Mouse (Mus musculus) CD4-positive naive resting alpha-beta T cell, adult 57 days (primary cell): ENCODE data around the gene Pgm2. TPM values are rescaled to one million over a fixed set of nuclear protein-coding genes. Genes with fewer than 3 reads are reported as not detected.

Experiments used
- total RNA-seq: library from RNA; stranded (reverse); gene quantifications from one replicate; pipeline ENCODE4 v1.2.4, GENCODE M21; 2023

Gene Pgm2
- total RNA-seq, result 20.6 TPM

GRCm38 (mm10) chr5:64092748-64093292, at the start of gene Pgm2:
Gene Pgm2 (plus strand): TSS chr5:64092950.

DNA sequence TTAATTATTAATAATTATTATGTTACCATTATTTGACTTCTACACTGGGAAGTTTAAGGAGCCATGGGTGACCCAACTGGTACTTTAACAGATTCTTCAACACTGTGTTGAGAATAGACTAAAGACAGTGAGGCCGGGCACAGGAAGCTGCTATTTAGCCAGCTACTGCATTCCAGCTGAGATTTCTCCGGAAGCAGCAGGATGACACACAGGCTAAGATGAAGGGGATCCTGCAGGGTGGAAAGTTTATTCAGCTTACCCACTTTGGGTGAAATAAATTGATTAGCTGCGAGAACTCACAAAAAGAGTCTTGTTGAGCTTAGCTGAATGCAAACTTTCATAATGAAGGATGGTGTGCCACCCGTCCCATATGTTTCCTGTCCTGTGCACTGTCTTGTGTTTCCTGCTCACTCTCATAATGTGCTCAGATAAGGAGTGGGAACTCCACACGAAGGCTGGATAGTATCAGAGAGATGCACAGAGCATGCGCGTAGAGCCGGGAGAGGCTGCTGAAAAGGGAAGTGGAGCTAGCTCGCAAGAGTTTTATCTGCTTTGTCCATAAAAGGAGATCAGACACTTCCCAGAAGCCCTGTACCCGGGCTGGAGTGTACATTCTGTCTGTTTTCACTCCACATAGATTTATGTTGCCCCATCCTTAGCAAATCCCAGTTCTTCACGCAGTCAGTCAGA, 63.3 kb downstream of the Pgm2 start, which contains the start of gene Tbc1d1:
Tbc1d1 (plus strand) TSS at position 445 of the 690 bp plus-strand sequence.

Other genes with a start within 250 kb of the Pgm2 start
- 21.6 TPM for gene Rell1, start 124.1 kb upstream of the Pgm2 start, total RNA-seq
- gene Tbc1d1, start 63.4 kb downstream of the Pgm2 start, total RNA-seq, result 93.1 TPM